9 mouse cellular contexts compared by ENCODE assay signal in genomic region chr2:163686233-163686632, GRCm38 (mm10). TPM values are rescaled to one million over a fixed set of nuclear protein-coding genes. Genes with fewer than 3 reads are reported as not detected.
DNase-seq lines count a peak whose midpoint lies in the region; ATAC-seq and TF ChIP-seq lines count a peak whose summit lies in the region.
"Had no signal": no experiment of that assay in that cellular context is flagged by ENCODE, and none has a peak within 500 bp of the region (broad histone marks: within the 10 kb centered on the region; RNA-seq: fewer than 3 reads in every experiment).

No protein-coding gene starts in this region.

- H3K9me3 ChIP-seq in hindbrain, embryonic 14.5 days (ENCODE audit: control insufficient read depth, low read length) = no peaks in the 10 kb centered on the region
- H3K9me3 ChIP-seq in hindbrain, embryonic 12.5 days (replicated peaks) = no peaks in the 10 kb centered on the region
- H3K9me3 ChIP-seq: neural tube, embryonic 13.5 days had no signal

- H3K9ac ChIP-seq in hindbrain, embryonic 14.5 days = no peak overlapping the region
- H3K9ac ChIP-seq in hindbrain, embryonic 12.5 days = no peak overlapping the region
- H3K9ac ChIP-seq: neural tube, embryonic 13.5 days had no signal

- no peak for DNase-seq in cerebellum, adult 2 months
- no peak for DNase-seq in cerebellum, adult 18-20 months
- no peak for DNase-seq in hindbrain, embryonic 14.5 days (ENCODE audit: low spot score)
- no peak for DNase-seq in spleen, adult 2 months (ENCODE audit: low read depth in 1 of 2, low spot score in 2 of 2)
- DNase-seq in spleen, postnatal 36 days (ENCODE audit: low spot score in 2 of 2) = no peak
- DNase-seq in thymus, postnatal 10 days (ENCODE audit: low spot score in 2 of 2) = no peak

- no peak overlapping the region for H3K4me2 ChIP-seq in hindbrain, embryonic 14.5 days (replicated peaks)
- H3K4me2 ChIP-seq in hindbrain, embryonic 12.5 days (replicated peaks) = no peak overlapping the region
- H3K4me2 ChIP-seq: neural tube, embryonic 13.5 days had no signal

- H3K4me3 ChIP-seq in cerebellum, adult 2 months (replicated peaks; ENCODE audit: insufficient read depth, low read depth, low read length) = no peak overlapping the region
- no peak overlapping the region for H3K4me3 ChIP-seq in hindbrain, embryonic 14.5 days (replicated peaks; ENCODE audit: low read length)
- no peak overlapping the region for H3K4me3 ChIP-seq in hindbrain, embryonic 12.5 days
- H3K4me3 ChIP-seq in spleen, adult 2 months (ENCODE audit: extremely low read depth, insufficient read depth, insufficient read length) = no peak overlapping the region
- H3K4me3 ChIP-seq: neural tube, embryonic 13.5 days had no signal

- no peak for ATAC-seq in hindbrain, embryonic 14.5 days (ENCODE audit: low FRiP score)
- no peak for ATAC-seq in hindbrain, embryonic 12.5 days (ENCODE audit: low FRiP score)
- no peak for ATAC-seq in megakaryocyte, adult 5-6 weeks (ENCODE audit: poor library complexity, severe bottlenecking)

- no peak for TF ChIP-seq CTCF in cerebellum, adult 2 months (IDR thresholded peaks at IDR 0.05; ENCODE audit: borderline replicate concordance, insufficient read depth, low read depth, low read length)
- no peak for TF ChIP-seq CTCF in spleen, adult 2 months (IDR thresholded peaks at IDR 0.05; ENCODE audit: extremely low read depth, insufficient read depth, insufficient read length, insufficient replicate concordance)

- WGBS in cerebellum, adult 2 months = 56% methylated on average over 5 of the region's 5 CpGs
- 80% methylated on average over 5 of the region's 5 CpGs for WGBS in hindbrain, embryonic 14.5 days
- 84% methylated on average over 5 of the region's 5 CpGs for WGBS in hindbrain, embryonic 12.5 days
- WGBS in spleen, adult 2 months = 61% methylated on average over 5 of the region's 5 CpGs

- H3K27ac ChIP-seq in cerebellum, adult 2 months (ENCODE audit: insufficient read depth, low read length) = peak overlapping the region; percentile 94
- H3K27ac ChIP-seq in hindbrain, embryonic 14.5 days = peak overlapping the region; percentile 38; the same call in 1 of the 2 replicates
- H3K27ac ChIP-seq in hindbrain, embryonic 12.5 days = no peak overlapping the region
- H3K27ac ChIP-seq in spleen, adult 2 months (ENCODE audit: insufficient read depth, low read length) = peak overlapping the region; percentile 52; the same call in 1 of the 2 replicates
- H3K27ac ChIP-seq: neural tube, embryonic 13.5 days had no signal

- no peak for TF ChIP-seq POLR2A in cerebellum, adult 2 months (IDR thresholded peaks at IDR 0.05; ENCODE audit: borderline replicate concordance, insufficient read depth, low read length)
- TF ChIP-seq POLR2A in spleen, adult 2 months (IDR thresholded peaks at IDR 0.05; ENCODE audit: low read depth, low read length) = no peak

- no peaks in the 10 kb centered on the region for H3K36me3 ChIP-seq in hindbrain, embryonic 14.5 days (replicated peaks; ENCODE audit: control insufficient read depth, insufficient read depth)
- no peaks in the 10 kb centered on the region for H3K36me3 ChIP-seq in hindbrain, embryonic 12.5 days
- H3K36me3 ChIP-seq in spleen, adult 2 months (ENCODE audit: control insufficient read depth, insufficient read depth, low read length) = no peaks in the 10 kb centered on the region
- H3K36me3 ChIP-seq: neural tube, embryonic 13.5 days had no signal

- H3K4me1 ChIP-seq in cerebellum, adult 2 months (ENCODE audit: control insufficient read depth, insufficient read depth, low read length) = peaks cover 37% of the 10 kb centered on the region
- H3K4me1 ChIP-seq in hindbrain, embryonic 14.5 days (replicated peaks; ENCODE audit: control insufficient read depth, insufficient read depth, low read length) = peaks cover 16% of the 10 kb centered on the region; the same call in 1 of the 2 replicates
- H3K4me1 ChIP-seq in hindbrain, embryonic 12.5 days = peaks cover 23% of the 10 kb centered on the region
- peaks cover 14% of the 10 kb centered on the region; the same call in 1 of the 2 replicates for H3K4me1 ChIP-seq in spleen, adult 2 months (ENCODE audit: control insufficient read depth, insufficient read depth, insufficient read length)

- H3K27me3 ChIP-seq in cerebellum, adult 2 months (ENCODE audit: control insufficient read depth, insufficient read depth, low read length) = no peaks in the 10 kb centered on the region
- no peaks in the 10 kb centered on the region for H3K27me3 ChIP-seq in hindbrain, embryonic 14.5 days (ENCODE audit: control insufficient read depth, insufficient read depth, low read length)
- no peaks in the 10 kb centered on the region for H3K27me3 ChIP-seq in hindbrain, embryonic 12.5 days
- H3K27me3 ChIP-seq in spleen, adult 2 months (ENCODE audit: control insufficient read depth, insufficient read depth, low read length) = no peaks in the 10 kb centered on the region
- H3K27me3 ChIP-seq: neural tube, embryonic 13.5 days had no signal

RNA-seq across cellular contexts. Expression of gene Pkig, which starts 28.0 kb away (rescaled TPM):
- polyA plus RNA-seq in cerebellum, adult 2 months (2012; rRNA removed) = 49.6 and 57.4 TPM in 2 replicates
- polyA plus RNA-seq in hindbrain, embryonic 14.5 days (2014; fragmentation: Nextera tagmentation; extraction: Ambion mirVana) = 107 and 117 TPM in 2 replicates
- polyA plus RNA-seq in hindbrain, embryonic 12.5 days (2016; fragmentation: Nextera tagmentation; extraction: Ambion mirVana) = 109 and 113 TPM in 2 replicates
- 138 and 179 TPM in 2 replicates for polyA plus RNA-seq in spleen, adult 2 months (2012; rRNA removed)
- total RNA-seq in megakaryocyte, adult 5-6 weeks (2015) = 47.7 and 50.9 TPM in 2 replicates
- 36.8 and 55.2 TPM in 2 replicates for total RNA-seq in megakaryocyte, adult 5-6 weeks (2017)

RNA-seq across cellular contexts. Expression of gene Serinc3, which starts 41.3 kb away (rescaled TPM):
- polyA plus RNA-seq in cerebellum, adult 2 months (2012; rRNA removed) = 162 and 179 TPM in 2 replicates
- polyA plus RNA-seq in hindbrain, embryonic 14.5 days (2014; fragmentation: Nextera tagmentation; extraction: Ambion mirVana) = 42.1 and 45.1 TPM in 2 replicates
- polyA plus RNA-seq in hindbrain, embryonic 12.5 days (2016; fragmentation: Nextera tagmentation; extraction: Ambion mirVana) = 36.2 and 38.4 TPM in 2 replicates
- 400 and 443 TPM in 2 replicates for polyA plus RNA-seq in spleen, adult 2 months (2012; rRNA removed)
- 797 and 809 TPM in 2 replicates for total RNA-seq in megakaryocyte, adult 5-6 weeks (2015)
- 623 and 641 TPM in 2 replicates for total RNA-seq in megakaryocyte, adult 5-6 weeks (2017)
